Mouse (Mus musculus) ES-E14 (cell line): ENCODE data around the gene Timm13.

Experiments
- CHD2 ChIP-seq: IDR thresholded peaks from 2 replicates; pipeline ENCODE4 v1.6.1; 2014; ENCODE audit warnings: mild to moderate bottlenecking, low read depth, low read length, inconsistent platforms
- HCFC1 ChIP-seq: IDR thresholded peaks from 2 replicates; pipeline ENCODE4 v1.6.1; 2012; ENCODE audit warnings: low read length, inconsistent platforms, borderline replicate concordance; ENCODE audit not compliant: insufficient read depth
- MAFK ChIP-seq: IDR thresholded peaks from 2 replicates; pipeline ENCODE4 v1.6.1; 2014; ENCODE audit warnings: mild to moderate bottlenecking, low read depth, low read length, inconsistent platforms; ENCODE audit not compliant: insufficient read depth
- ZC3H11A ChIP-seq: IDR thresholded peaks from 2 replicates; pipeline ENCODE4 v1.6.1; 2012; ENCODE audit warnings: low read depth, mild to moderate bottlenecking, inconsistent platforms, low read length, borderline replicate concordance

GRCm38 (mm10) chr10:80929299-80930226 is 28.8 kb upstream of the Timm13 start, which contains the start of gene Gadd45b:
- no peak for TF ChIP-seq ZC3H11A
- TF ChIP-seq CHD2: no peak
- TF ChIP-seq MAFK: no peak
- peak; percentile 32; the same call in 1 of the 2 replicates for TF ChIP-seq HCFC1
